Mouse (Mus musculus) midbrain, postnatal 0 days (tissue): ENCODE measurements around the gene Samd14. TPM values are rescaled to one million over a fixed set of nuclear protein-coding genes. Genes with fewer than 3 reads are reported as not detected.
A peak's percentile ranks its signal among the peaks of the same experiment; 100 is the strongest.

Experiments
- ATAC-seq: fragments of 200-750 bp; cut with Nextera tagmentation; 2 replicates; pipeline ENCODE4 v1.8.0; 2017; ENCODE audit warnings: moderate number of reproducible peaks, mild to moderate bottlenecking, moderate TSS enrichment, moderate library complexity; ENCODE audit not compliant: low FRiP score
- DNase-seq: peaks from one replicate; pipeline ENCODE4 v3.0.0-alpha.2; 2015; ENCODE audit warnings: low spot score
- H3K27ac ChIP-seq: fragments of 300-500 bp; sonication (generic); 2 replicates; pipeline ENCODE4 v1.5.1; 2014; ENCODE audit warnings: low read depth, mild to moderate bottlenecking, low read length, mixed read lengths
- H3K27me3 ChIP-seq: fragments of 300-500 bp; sonication (generic); 2 replicates; pipeline ENCODE4 v1.6.1; 2014; ENCODE audit warnings: low read length, control low read depth, mixed read lengths; ENCODE audit not compliant: insufficient read depth
- H3K36me3 ChIP-seq: fragments of 300-500 bp; sonication (generic); 2 replicates; pipeline ENCODE4 v1.6.1; 2014; ENCODE audit warnings: low read length, control low read depth, mixed read lengths; ENCODE audit not compliant: insufficient read depth
- H3K4me1 ChIP-seq: fragments of 300-500 bp; sonication (generic); 2 replicates; pipeline ENCODE4 v1.6.1; 2014; ENCODE audit warnings: mild to moderate bottlenecking, control low read depth, antibody characterized with exemption, low read length, mixed read lengths; ENCODE audit not compliant: insufficient read depth
- H3K4me2 ChIP-seq: fragments of 300-500 bp; sonication (generic); 2 replicates; pipeline ENCODE4 v1.6.1; 2014; ENCODE audit warnings: low read depth, mild to moderate bottlenecking, low read length, mixed read lengths; ENCODE audit not compliant: poor library complexity, severe bottlenecking
- H3K4me3 ChIP-seq: fragments of 300-500 bp; sonication (generic); 2 replicates; pipeline ENCODE4 v1.5.1; 2014; ENCODE audit warnings: low read depth, mild to moderate bottlenecking, low read length, moderate library complexity
- H3K9ac ChIP-seq: fragments of 300-500 bp; sonication (generic); replicated peaks from 2 replicates; pipeline ENCODE4 v1.6.1; 2014; ENCODE audit warnings: mild to moderate bottlenecking, low read length, moderate library complexity, mixed read lengths; ENCODE audit not compliant: poor library complexity, severe bottlenecking
- H3K9me3 ChIP-seq: fragments of 300-500 bp; sonication (generic); 2 replicates; pipeline ENCODE4 v1.6.1; 2016; ENCODE audit warnings: low read length, control low read depth
- CTCF ChIP-seq: IDR thresholded peaks from 2 replicates; pipeline ENCODE4 v1.5.1; 2016; ENCODE audit warnings: antibody characterized with exemption, mild to moderate bottlenecking
- WGBS: fragments of 180-500 bp; shearing (Covaris S2); extraction: QIAGEN DNeasy Blood & Tissue Kit; methylation state at CpG from one replicate; pipeline ENCODE4 v1.1.7; 2014; 5-methylcytosine and 5-hydroxymethylcytosine counted together
- polyA plus RNA-seq: library from polyadenylated mRNA; unstranded; fragments of >200 nt; fragmentation: Nextera tagmentation; extraction: Ambion mirVana; gene quantifications from 2 replicates; pipeline ENCODE4 v1.2.1, GENCODE M21; 2015
- total RNA-seq: library from RNA; depleted of rRNA; stranded (reverse); fragments of >200 nt; gene quantifications from 2 replicates; pipeline ENCODE4 v1.2.3, GENCODE M21; 2014

Gene Samd14
- total and polyA plus RNA-seq, 2 experiments from 2014 or later = 158 to 243 TPM

- no peaks in the 10 kb centered on the region for H3K9me3 ChIP-seq
- TF ChIP-seq CTCF = peak; percentile 100
- H3K36me3 ChIP-seq = no peaks in the 10 kb centered on the region
- H3K9ac ChIP-seq = peak overlapping the region; percentile 15; the same call in 1 of the 2 replicates
- H3K4me1 ChIP-seq = 0 out of 2 replicates have a peak, but pooled peaks cover 5% of the 10 kb centered on the region
- DNase-seq (peak; percentile 97), ATAC-seq (peak; percentile 95)
- peak overlapping the region; percentile 77 for H3K27ac ChIP-seq
- no peaks in the 10 kb centered on the region for H3K27me3 ChIP-seq
- H3K4me2 ChIP-seq = peak overlapping the region; percentile 35
- under 1% methylated on average over 20 of the region's 20 CpGs for WGBS
- peak overlapping the region; percentile 19; the same call in 1 of the 2 replicates for H3K4me3 ChIP-seq
These were observed 30.7 kb upstream of the Samd14 start for GRCm38 (mm10) chr11:94978947-94979346.

- DNase-seq = no peak
- Histone ChIP-seq H3K4me1 (0 out of 2 replicates have a peak, but pooled peaks cover 5% of the 10 kb centered on the region), H3K4me2 (peak overlapping the region; percentile 35), H3K36me3 (no peaks in the 10 kb centered on the region), H3K4me3 (peak overlapping the region; percentile 19; the same call in 1 of the 2 replicates), H3K9ac (0 out of 2 replicates have a peak overlapping the region, but pooled peaks have one; percentile 4), H3K27ac (peak overlapping the region; percentile 52), H3K9me3 (no peaks in the 10 kb centered on the region), H3K27me3 (no peaks in the 10 kb centered on the region)
- no peak for TF ChIP-seq CTCF
- 71% methylated on average over 11 of the region's 11 CpGs for WGBS
- no peak for ATAC-seq
These were observed 30.1 kb upstream of the Samd14 start for GRCm38 (mm10) chr11:94979462-94980179.

- DNase-seq (no peak), ATAC-seq (no peak)
- H3K9ac ChIP-seq = no peak overlapping the region
- TF ChIP-seq CTCF = no peak
- WGBS = 37% methylated on average over 1 of the region's 1 CpGs
- no peak overlapping the region for H3K27ac ChIP-seq
- H3K9me3 ChIP-seq = no peaks in the 10 kb centered on the region
- H3K4me2 ChIP-seq = no peak overlapping the region
- H3K4me1 ChIP-seq = peaks cover 13% of the 10 kb centered on the region
- H3K4me3 ChIP-seq = no peak overlapping the region
- H3K36me3 ChIP-seq = no peaks in the 10 kb centered on the region
- H3K27me3 ChIP-seq = no peaks in the 10 kb centered on the region
These were observed 24.5 kb upstream of the Samd14 start for GRCm38 (mm10) chr11:94985140-94985539.

- ATAC-seq (no peak), DNase-seq (no peak)
- no peak overlapping the region for H3K4me3 ChIP-seq
- H3K36me3 ChIP-seq = no peaks in the 10 kb centered on the region
- no peak overlapping the region for H3K9ac ChIP-seq
- H3K27me3 ChIP-seq = no peaks in the 10 kb centered on the region
- no peaks in the 10 kb centered on the region for H3K9me3 ChIP-seq
- H3K27ac ChIP-seq = no peak overlapping the region
- peaks cover 17% of the 10 kb centered on the region for H3K4me1 ChIP-seq
- TF ChIP-seq CTCF = no peak
- 74% methylated on average over 5 of the region's 5 CpGs for WGBS
- no peak overlapping the region for H3K4me2 ChIP-seq
These were observed 23.9 kb upstream of the Samd14 start for GRCm38 (mm10) chr11:94985822-94986221.

GRCm38 (mm10) chr11:94986435-94986834, 23.2 kb upstream of the Samd14 start:
- H3K4me1 ChIP-seq = peaks cover 17% of the 10 kb centered on the region

GRCm38 (mm10) chr11:94987341-94987740, 22.3 kb upstream of the Samd14 start:
- Histone ChIP-seq H3K36me3 (no peaks in the 10 kb centered on the region), H3K4me1 (peaks cover 17% of the 10 kb centered on the region), H3K4me2 (no peak overlapping the region), H3K27me3 (no peaks in the 10 kb centered on the region), H3K9ac (no peak overlapping the region), H3K27ac (no peak overlapping the region), H3K9me3 (no peaks in the 10 kb centered on the region), H3K4me3 (no peak overlapping the region)
- TF ChIP-seq CTCF = no peak
- DNase-seq (no peak), ATAC-seq (no peak)
- 38% methylated on average over 6 of the region's 6 CpGs for WGBS

More at GRCm38 (mm10) chr11:94986435-94986834, 23.2 kb upstream of the Samd14 start:
- Histone ChIP-seq H3K9ac (no peak overlapping the region), H3K4me2 (no peak overlapping the region), H3K36me3 (no peaks in the 10 kb centered on the region), H3K4me3 (no peak overlapping the region), H3K27me3 (no peaks in the 10 kb centered on the region), H3K9me3 (no peaks in the 10 kb centered on the region), H3K27ac (no peak overlapping the region)
- DNase-seq = no peak
- TF ChIP-seq CTCF = no peak
- no peak for ATAC-seq
- 48% methylated on average over 2 of the region's 2 CpGs for WGBS
